In genomic region chr4:133553448-133554330, GRCm38 (mm10) we compare ENCODE assay signal across 15 mouse cellular contexts. TPM values are rescaled to one million over a fixed set of nuclear protein-coding genes. Genes with fewer than 3 reads are reported as not detected.
DNase-seq lines count a peak whose midpoint lies in the region; ATAC-seq and TF ChIP-seq lines count a peak whose summit lies in the region.
"Had no signal": no experiment of that assay in that cellular context is flagged by ENCODE, and none has a peak within 500 bp of the region (broad histone marks: within the 10 kb centered on the region; RNA-seq: fewer than 3 reads in every experiment).

No protein-coding gene starts in this region.

- H3K9me3 ChIP-seq in kidney, embryonic 14.5 days (ENCODE audit: control insufficient read depth, low read length): no peaks in the 10 kb centered on the region
- no peaks in the 10 kb centered on the region for H3K9me3 ChIP-seq in heart, embryonic 15.5 days (replicated peaks)
- no peaks in the 10 kb centered on the region for H3K9me3 ChIP-seq in liver, embryonic 16.5 days (replicated peaks; ENCODE audit: control insufficient read depth, low read length)
- H3K9me3 ChIP-seq: G1E had no signal

- no peak overlapping the region for H3K4me2 ChIP-seq in kidney, embryonic 14.5 days (replicated peaks; ENCODE audit: low read depth, low read length)
- H3K4me2 ChIP-seq in heart, embryonic 15.5 days: peak overlapping the region; percentile 67
- H3K4me2 ChIP-seq in liver, embryonic 16.5 days (ENCODE audit: low read depth, low read length): peak overlapping the region; percentile 8; the same call in 1 of the 2 replicates

- TF ChIP-seq CTCF in kidney, adult 2 months (conservative IDR thresholded peaks at IDR 0.05; ENCODE audit: insufficient read depth, insufficient read length, low read depth, low read length): no peak

- H3K27me3 ChIP-seq in kidney, adult 2 months (replicated peaks; ENCODE audit: control insufficient read depth, insufficient read depth, low read length): no peaks in the 10 kb centered on the region
- no peaks in the 10 kb centered on the region for H3K27me3 ChIP-seq in kidney, embryonic 14.5 days (ENCODE audit: control insufficient read depth, insufficient read depth, low read length)
- peaks cover 7% of the 10 kb centered on the region; the same call in 1 of the 2 replicates for H3K27me3 ChIP-seq in heart, embryonic 15.5 days
- H3K27me3 ChIP-seq in liver, embryonic 16.5 days (ENCODE audit: control insufficient read depth, insufficient read depth, low read depth, low read length): no peaks in the 10 kb centered on the region

- no peak for DNase-seq in kidney, adult 2 months
- DNase-seq in brain, adult 2 months (ENCODE audit: low read depth, low spot score): peak; percentile 9
- DNase-seq in MN1 (ENCODE audit: low spot score): no peak
- DNase-seq in gastrocnemius, adult 18-20 months (ENCODE audit: low spot score): no peak
- DNase-seq in layer of hippocampus, adult 9-10 months (ENCODE audit: low spot score): no peak

- H3K27ac ChIP-seq in kidney, adult 2 months (ENCODE audit: insufficient read depth, low read depth, low read length): peak overlapping the region; percentile 78
- H3K27ac ChIP-seq in kidney, embryonic 14.5 days (ENCODE audit: low read depth, low read length): no peak overlapping the region
- peak overlapping the region; percentile 87 for H3K27ac ChIP-seq in heart, embryonic 15.5 days
- no peak overlapping the region for H3K27ac ChIP-seq in liver, embryonic 16.5 days (ENCODE audit: low read length)

- no peak for ATAC-seq in kidney, embryonic 14.5 days (ENCODE audit: low FRiP score, low TSS enrichment)
- no peak; the same call in 1 of the 2 replicates for ATAC-seq in heart, embryonic 15.5 days (replicated peaks; ENCODE audit: insufficient number of reproducible peaks, insufficient read depth, low FRiP score, low read depth)
- ATAC-seq in liver, embryonic 16.5 days (ENCODE audit: low read depth): no peak
- ATAC-seq: forebrain, embryonic 16.5 days had no signal

- TF ChIP-seq POLR2A in kidney, adult 2 months (IDR thresholded peaks at IDR 0.05; ENCODE audit: low read depth, low read length): no peak

- H3K4me3 ChIP-seq in kidney, adult 2 months (ENCODE audit: insufficient read depth, low read depth, low read length): peak overlapping the region; percentile 43
- no peak overlapping the region for H3K4me3 ChIP-seq in kidney, embryonic 14.5 days (ENCODE audit: low read length)
- H3K4me3 ChIP-seq in heart, embryonic 15.5 days: peak overlapping the region; percentile 48
- no peak overlapping the region for H3K4me3 ChIP-seq in liver, embryonic 16.5 days (ENCODE audit: low read depth, low read length)

- 70% methylated on average over 19 of the region's 19 CpGs for WGBS in kidney, adult 2 months
- 76% methylated on average over 19 of the region's 19 CpGs for WGBS in kidney, embryonic 14.5 days
- 50% methylated on average over 19 of the region's 19 CpGs for WGBS in heart, embryonic 15.5 days
- 46% methylated on average over 19 of the region's 19 CpGs for WGBS in liver, embryonic 16.5 days (ENCODE audit: insufficient replicate concordance)

- H3K36me3 ChIP-seq in kidney, adult 2 months (ENCODE audit: control insufficient read depth, insufficient read depth, low read length): no peaks in the 10 kb centered on the region
- H3K36me3 ChIP-seq in kidney, embryonic 14.5 days (ENCODE audit: control insufficient read depth, insufficient read depth, low read length): no peaks in the 10 kb centered on the region
- no peaks in the 10 kb centered on the region for H3K36me3 ChIP-seq in heart, embryonic 15.5 days
- no peaks in the 10 kb centered on the region for H3K36me3 ChIP-seq in liver, embryonic 16.5 days (ENCODE audit: control insufficient read depth, insufficient read depth)
- H3K36me3 ChIP-seq: G1E had no signal

- H3K4me1 ChIP-seq in kidney, adult 2 months (ENCODE audit: control insufficient read depth, insufficient read depth, low read length): peaks cover 8% of the 10 kb centered on the region; the same call in 1 of the 2 replicates
- no peaks in the 10 kb centered on the region for H3K4me1 ChIP-seq in kidney, embryonic 14.5 days (ENCODE audit: control insufficient read depth, insufficient read depth, low read length)
- peaks cover 13% of the 10 kb centered on the region for H3K4me1 ChIP-seq in heart, embryonic 15.5 days (replicated peaks)
- peaks cover 22% of the 10 kb centered on the region for H3K4me1 ChIP-seq in liver, embryonic 16.5 days (ENCODE audit: control insufficient read depth, low read depth, low read length)

- H3K9ac ChIP-seq in kidney, embryonic 14.5 days (ENCODE audit: low read depth, low read length): no peak overlapping the region
- H3K9ac ChIP-seq in heart, embryonic 15.5 days: peak overlapping the region; percentile 64
- no peak overlapping the region for H3K9ac ChIP-seq in liver, embryonic 16.5 days (ENCODE audit: low read depth, low read length)

RNA-seq across cellular contexts. Expression of gene Nr0b2, which starts 0.5 kb away (rescaled TPM):
- polyA plus RNA-seq in kidney, adult 2 months (2012; rRNA removed): 6.0 and 6.8 TPM in 2 replicates
- polyA plus RNA-seq in kidney, embryonic 14.5 days (2014; fragmentation: Nextera tagmentation; extraction: Ambion mirVana): not detected in 2 replicates
- polyA plus RNA-seq in heart, embryonic 15.5 days (2015; fragmentation: Nextera tagmentation; extraction: Ambion mirVana): 13.4 and 16.0 TPM in 2 replicates
- 0.49 and 0.90 TPM in 2 replicates for polyA plus RNA-seq in liver, embryonic 16.5 days (2015; fragmentation: Nextera tagmentation; extraction: Ambion mirVana)
- total RNA-seq in gastrocnemius, adult 18-20 months (2021): not detected
- total RNA-seq: G1E had no signal
- polyA plus RNA-seq: embryonic facial prominence, embryonic 11.5 days; forebrain, embryonic 16.5 days; limb, embryonic 11.5 days; neural tube, embryonic 14.5 days had no signal

RNA-seq across cellular contexts. Expression of gene Nudc, which starts 7.9 kb away (rescaled TPM):
- 42.7 and 61.4 TPM in 2 replicates for polyA plus RNA-seq in kidney, adult 2 months (2012; rRNA removed)
- polyA plus RNA-seq in kidney, embryonic 14.5 days (2014; fragmentation: Nextera tagmentation; extraction: Ambion mirVana): 285 and 287 TPM in 2 replicates
- 199 and 206 TPM in 2 replicates for polyA plus RNA-seq in heart, embryonic 15.5 days (2015; fragmentation: Nextera tagmentation; extraction: Ambion mirVana)
- 93.7 and 98.3 TPM in 2 replicates for polyA plus RNA-seq in liver, embryonic 16.5 days (2015; fragmentation: Nextera tagmentation; extraction: Ambion mirVana)
- total RNA-seq in gastrocnemius, adult 18-20 months (2021): 10 to 100 TPM; 54.7 to 54.8 TPM

RNA-seq across cellular contexts. Expression of gene Gpatch3, which starts 20.9 kb away (rescaled TPM):
- polyA plus RNA-seq in kidney, adult 2 months (2012; rRNA removed): 3.8 and 4.6 TPM in 2 replicates
- polyA plus RNA-seq in kidney, embryonic 14.5 days (2014; fragmentation: Nextera tagmentation; extraction: Ambion mirVana): 6.5 and 10.2 TPM in 2 replicates
- polyA plus RNA-seq in heart, embryonic 15.5 days (2015; fragmentation: Nextera tagmentation; extraction: Ambion mirVana): 3.8 and 4.8 TPM in 2 replicates
- polyA plus RNA-seq in liver, embryonic 16.5 days (2015; fragmentation: Nextera tagmentation; extraction: Ambion mirVana): 2.9 and 3.2 TPM in 2 replicates
- 1 to 10 TPM; 2.8 to 4.0 TPM for total RNA-seq in gastrocnemius, adult 18-20 months (2021)

RNA-seq across cellular contexts. Expression of gene Gpn2, which starts 30.5 kb away (rescaled TPM):
- 26.7 and 31.4 TPM in 2 replicates for polyA plus RNA-seq in kidney, adult 2 months (2012; rRNA removed)
- 23.6 and 23.9 TPM in 2 replicates for polyA plus RNA-seq in kidney, embryonic 14.5 days (2014; fragmentation: Nextera tagmentation; extraction: Ambion mirVana)
- polyA plus RNA-seq in heart, embryonic 15.5 days (2015; fragmentation: Nextera tagmentation; extraction: Ambion mirVana): 10.4 and 11.8 TPM in 2 replicates
- polyA plus RNA-seq in liver, embryonic 16.5 days (2015; fragmentation: Nextera tagmentation; extraction: Ambion mirVana): 6.5 and 8.6 TPM in 2 replicates
- 1 to 10 TPM; 5.8 to 5.9 TPM for total RNA-seq in gastrocnemius, adult 18-20 months (2021)

RNA-seq across cellular contexts. Expression of gene Kdf1, which starts 34.9 kb away (rescaled TPM):
- polyA plus RNA-seq in kidney, adult 2 months (2012; rRNA removed): 39.7 and 42.3 TPM in 2 replicates
- polyA plus RNA-seq in kidney, embryonic 14.5 days (2014; fragmentation: Nextera tagmentation; extraction: Ambion mirVana): 15.3 and 21.4 TPM in 2 replicates
- polyA plus RNA-seq in heart, embryonic 15.5 days (2015; fragmentation: Nextera tagmentation; extraction: Ambion mirVana): 0.84 and 5.0 TPM in 2 replicates
- 1.4 and 2.6 TPM in 2 replicates for polyA plus RNA-seq in liver, embryonic 16.5 days (2015; fragmentation: Nextera tagmentation; extraction: Ambion mirVana)
- not detected for total RNA-seq in gastrocnemius, adult 18-20 months (2021)
- total RNA-seq: G1E; heart, adult 18-20 months; megakaryocyte progenitor cell, adult 5-6 weeks had no signal
- polyA plus RNA-seq: G1E had no signal

Comparison
In these comparisons a context has a peak if more than half of its experiments do, and no peak if none do; other contexts are left out.
1. H3K27ac ChIP-seq: peak in kidney, adult 2 months (single experiment) and heart, embryonic 15.5 days (single experiment); none in kidney, embryonic 14.5 days (single experiment) and liver, embryonic 16.5 days (single experiment).
2. H3K4me3 ChIP-seq: peak in kidney, adult 2 months (single experiment) and heart, embryonic 15.5 days (single experiment); none in kidney, embryonic 14.5 days (single experiment) and liver, embryonic 16.5 days (single experiment).